Mouse (Mus musculus) left cerebral cortex, postnatal 14 days (tissue): ENCODE measurements at regions not wholly inside any gene's neighbourhood (a gene's known extent, or its start where the extent isn't known, plus 50 kb on each side); places are given as distances from the start of the nearest gene placed in this dataset.
"Not testable (repeated sequence)": the region's sequence is repeated elsewhere in the genome, so short reads cannot be mapped to it uniquely, and the experiment has no call there.

Source experiments
- DNase-seq, 2 experiments: peaks; one replicate each; pipeline ENCODE4 v3.0.0; 2021 to 2022; ENCODE audit warnings: low spot score in 2 of 2, mixed read lengths in 1 of 2
- intact Hi-C: fragments of 180-260 bp; cut with DNase I; formaldehyde crosslinking; loops from one replicate; pipeline ENCODE4 v1.15.1; 2025

- intact Hi-C loops, DNase-seq: not testable (repeated sequence)
These were observed 1191.1 kb upstream of the 1700008P02Rik start for GRCm38 (mm10) chr3:7811301-7811700.

GRCm38 (mm10) chr3:7805121-7805520, 1184.9 kb upstream of the 1700008P02Rik start:
- intact Hi-C loops, DNase-seq: not testable (repeated sequence)

- no peak for DNase-seq
- intact Hi-C loops = no loop called here
These were observed 1184.0 kb upstream of the 1700008P02Rik start for GRCm38 (mm10) chr3:7804209-7804608.

- DNase-seq = no peak
- intact Hi-C loops = no loop called here
These were observed 1179.2 kb upstream of the 1700008P02Rik start for GRCm38 (mm10) chr3:7799486-7799885.

DNA sequence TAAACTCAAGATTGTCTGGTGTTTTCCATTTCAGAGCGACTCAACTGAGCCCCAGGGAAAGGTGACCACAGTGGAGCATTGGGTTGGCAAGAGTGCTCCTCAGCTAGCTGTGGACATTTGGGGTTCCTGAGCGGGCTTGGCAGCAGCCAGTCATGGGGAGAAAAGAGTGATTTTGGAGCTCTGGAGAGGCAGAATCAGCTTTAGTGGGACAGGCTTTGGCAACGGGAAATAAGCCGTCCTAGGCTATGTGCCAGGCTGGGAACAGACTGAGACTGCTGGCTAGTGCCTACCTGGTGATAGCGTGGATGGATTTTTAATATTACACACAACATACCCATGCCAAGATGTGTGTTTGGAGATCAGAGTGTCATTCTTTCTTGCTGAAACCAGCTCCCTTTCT, 1167.4 kb upstream of the 1700008P02Rik start:
- intact Hi-C loops = no loop called here
- DNase-seq = peak; percentile 1 to 7

DNA sequence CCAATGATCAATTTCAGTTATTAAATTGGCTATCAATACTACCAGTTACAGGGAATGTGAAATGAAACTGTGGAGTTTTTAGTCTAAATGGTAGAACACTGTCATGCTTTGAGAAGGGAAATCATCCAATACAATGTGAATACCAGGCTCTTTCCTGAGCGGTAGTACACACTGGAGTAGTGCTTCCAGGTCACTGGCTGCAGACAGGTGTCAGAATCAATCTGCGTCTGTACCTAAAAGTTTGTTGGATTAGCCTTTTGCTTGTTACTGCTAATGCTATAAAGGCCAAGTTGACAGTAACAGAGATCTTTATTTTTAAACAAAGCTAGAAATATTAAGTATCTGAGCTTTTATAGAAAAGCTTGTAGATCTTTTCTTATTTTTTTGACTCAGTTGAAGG, 1164.9 kb upstream of the 1700008P02Rik start:
- DNase-seq = no peak
- intact Hi-C loops = no loop called here

DNA sequence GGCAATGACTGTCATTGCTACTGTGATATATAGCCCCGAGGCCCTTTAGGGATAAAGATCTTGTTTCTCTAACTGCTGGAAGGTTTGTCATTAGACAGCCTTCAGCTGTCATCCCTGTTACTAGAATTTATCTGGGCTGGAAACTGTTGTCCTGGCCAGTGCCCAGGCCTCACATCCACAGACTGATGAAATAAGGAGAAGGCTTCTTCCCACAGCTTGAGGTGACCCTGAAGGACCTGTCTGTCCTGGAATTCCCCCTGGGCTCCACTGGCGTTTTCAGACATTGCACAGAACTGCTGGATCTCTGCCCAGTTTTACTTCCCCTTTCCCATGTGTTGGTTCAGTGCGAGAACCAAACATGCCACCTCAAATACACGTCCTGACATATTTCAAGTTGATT, 1135.2 kb upstream of the 1700008P02Rik start:
- DNase-seq = peak in 1 of 2 experiments; percentile 2
- intact Hi-C loops = no loop called here

DNA sequence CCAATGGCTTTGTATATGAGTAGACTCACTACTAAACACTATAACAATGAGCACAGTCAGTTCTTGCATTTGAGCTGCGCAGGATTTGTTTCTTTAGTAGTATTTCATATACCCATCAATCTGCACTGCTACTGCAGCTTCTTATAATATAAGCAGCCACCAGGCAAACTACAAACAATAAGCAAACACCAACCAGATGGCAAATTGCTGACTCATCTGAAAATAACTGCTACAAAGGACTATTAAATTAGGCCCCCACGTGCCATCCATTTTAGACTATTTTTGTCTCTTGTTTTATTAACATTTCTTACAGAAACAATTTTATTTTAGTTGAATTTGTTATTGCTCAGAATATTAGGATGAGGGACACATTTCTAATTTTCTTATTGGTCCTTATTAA, 1093.5 kb upstream of the 1700008P02Rik start:
- intact Hi-C loops = no loop called here
- peak in 1 of 2 experiments; percentile 4 for DNase-seq

DNA sequence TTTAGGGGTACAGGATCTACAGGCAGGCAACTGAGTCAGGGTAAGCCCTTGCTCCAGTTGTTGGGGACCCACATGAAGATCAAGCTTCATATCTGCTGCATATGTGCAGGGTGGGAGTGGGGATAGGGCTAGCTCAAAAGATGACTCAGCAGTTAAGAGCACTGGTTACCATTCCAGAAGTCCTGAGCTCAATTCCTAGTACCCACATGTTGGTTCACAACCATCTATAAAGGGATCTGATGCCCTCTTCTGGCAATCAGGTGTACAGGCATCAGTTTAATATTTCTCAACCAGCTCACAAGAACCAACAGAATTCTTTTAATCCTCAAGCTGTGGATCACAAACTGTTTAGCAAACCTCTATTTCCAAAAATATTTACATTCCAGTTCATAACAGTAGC, 1092.9 kb upstream of the 1700008P02Rik start:
- no peak for DNase-seq
- intact Hi-C loops = no loop called here

DNA sequence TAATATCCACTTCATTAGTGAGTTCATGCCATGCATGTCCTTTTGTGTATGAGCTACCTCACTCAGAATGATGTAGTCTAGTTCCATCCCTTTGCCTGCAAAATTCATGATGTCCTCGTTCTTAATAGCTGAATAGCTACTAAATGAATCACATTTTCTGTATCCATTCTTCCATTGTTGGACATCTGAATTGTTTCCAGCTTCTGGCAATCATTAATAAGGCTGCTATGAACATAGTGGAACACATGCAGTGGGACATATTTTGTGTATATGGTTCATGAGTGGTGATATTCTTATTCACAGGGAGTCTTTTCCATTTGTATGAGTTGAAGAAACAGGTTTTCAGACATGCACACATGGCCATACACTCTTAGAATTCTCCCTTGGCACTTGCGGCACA, 1092.2 kb upstream of the 1700008P02Rik start:
- no peak for DNase-seq
- intact Hi-C loops = no loop called here

- intact Hi-C loops = no loop called here
- peak in 1 of 2 experiments; percentile 7 for DNase-seq
These were observed 1088.4 kb upstream of the 1700008P02Rik start for GRCm38 (mm10) chr3:7708609-7709008.

DNA sequence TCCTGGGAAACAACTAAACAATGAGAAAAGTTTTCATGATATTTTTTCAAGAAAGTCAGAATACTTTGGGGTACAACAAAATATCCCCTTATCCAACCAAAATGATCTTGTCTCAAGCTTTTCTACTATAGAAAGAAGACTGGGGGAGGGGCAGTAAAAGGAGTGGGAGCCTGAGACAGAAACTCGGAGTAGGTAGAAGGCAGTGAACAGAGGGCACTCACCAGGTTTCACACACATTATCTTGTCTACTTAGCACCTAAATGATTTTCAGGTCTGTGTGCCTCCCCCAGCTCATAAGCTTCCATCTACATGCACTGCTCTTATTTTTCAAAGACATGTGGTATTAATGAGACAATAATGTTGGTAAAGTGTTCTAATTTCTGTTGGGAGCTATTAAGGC, 1063.3 kb upstream of the 1700008P02Rik start:
- no peak for DNase-seq
- intact Hi-C loops = no loop called here

GRCm38 (mm10) chr3:7682816-7683215, 1062.6 kb upstream of the 1700008P02Rik start:
- intact Hi-C loops, DNase-seq: not testable (repeated sequence)

DNA sequence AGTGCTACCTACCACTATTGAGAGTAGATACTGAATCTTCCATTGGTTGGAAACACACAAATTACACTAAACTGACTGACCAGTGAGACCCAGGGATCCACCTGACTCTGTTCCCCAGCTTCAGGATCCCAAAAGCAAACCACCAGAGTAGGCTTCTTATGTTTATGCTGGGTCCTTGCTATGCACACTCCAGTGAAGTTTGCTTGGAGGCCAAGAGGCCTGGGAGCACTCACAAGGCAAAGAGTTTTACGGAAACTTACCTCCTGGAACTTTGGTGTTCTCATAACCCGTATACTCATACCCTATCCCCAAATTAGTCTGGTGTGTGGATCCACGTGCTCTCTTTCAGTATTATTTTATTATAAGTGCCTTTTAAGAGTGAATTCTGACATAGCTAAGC, 1062.1 kb upstream of the 1700008P02Rik start:
- no peak for DNase-seq
- intact Hi-C loops = no loop called here

DNA sequence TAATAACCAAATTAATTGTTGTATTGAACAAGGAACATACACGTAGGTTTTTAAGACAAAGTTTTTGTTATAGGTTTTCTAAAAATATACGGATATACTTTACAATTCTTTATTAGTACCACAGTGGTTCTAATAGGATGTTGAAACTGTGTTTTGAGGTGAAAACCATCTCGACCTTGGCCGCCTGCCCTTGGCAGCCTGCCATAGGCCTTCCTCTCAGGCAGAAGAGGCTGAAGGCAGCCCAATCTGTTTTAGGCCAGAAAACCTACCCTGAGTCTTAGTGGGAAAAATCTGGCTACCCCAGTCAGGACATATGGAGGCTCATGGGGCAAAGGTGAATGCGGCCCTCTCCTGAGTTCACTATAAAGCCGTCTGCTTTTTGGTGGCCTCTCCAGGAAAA, 1049.7 kb upstream of the 1700008P02Rik start:
- no peak for DNase-seq
- intact Hi-C loops = no loop called here

DNA sequence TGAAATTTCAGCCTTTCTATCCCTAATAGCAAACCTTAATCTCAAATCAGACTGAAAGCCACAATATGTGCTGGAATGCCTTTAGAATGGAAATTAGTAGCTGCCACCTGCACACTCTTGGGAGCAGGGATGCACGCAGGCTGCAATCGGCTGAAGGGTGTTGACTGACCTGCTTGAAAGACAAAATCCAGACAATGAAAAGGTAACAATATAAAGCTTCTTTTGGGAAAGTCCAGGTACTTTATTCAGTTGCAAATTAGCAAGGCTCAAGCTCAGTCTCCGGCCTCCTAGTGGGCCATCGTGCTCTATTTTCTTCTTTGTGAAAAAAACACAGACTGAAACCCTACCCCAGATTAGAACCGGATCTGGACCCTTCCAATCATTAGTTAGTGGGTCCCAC, 1047.6 kb upstream of the 1700008P02Rik start:
- intact Hi-C loops, DNase-seq: not testable (repeated sequence)

- DNase-seq, intact Hi-C loops: not testable (repeated sequence)
These were observed 1046.3 kb upstream of the 1700008P02Rik start for GRCm38 (mm10) chr3:7666391-7667142.
